Mouse (Mus musculus): ENCODE data around the gene Olfr1097. TPM values are rescaled to one million over a fixed set of nuclear protein-coding genes. Genes with fewer than 3 reads are reported as not detected.

The Olfr1097 gene
- polyA plus RNA-seq (2015; fragmentation: Nextera tagmentation; extraction: Ambion mirVana): not detected in 2 replicates

DNA sequence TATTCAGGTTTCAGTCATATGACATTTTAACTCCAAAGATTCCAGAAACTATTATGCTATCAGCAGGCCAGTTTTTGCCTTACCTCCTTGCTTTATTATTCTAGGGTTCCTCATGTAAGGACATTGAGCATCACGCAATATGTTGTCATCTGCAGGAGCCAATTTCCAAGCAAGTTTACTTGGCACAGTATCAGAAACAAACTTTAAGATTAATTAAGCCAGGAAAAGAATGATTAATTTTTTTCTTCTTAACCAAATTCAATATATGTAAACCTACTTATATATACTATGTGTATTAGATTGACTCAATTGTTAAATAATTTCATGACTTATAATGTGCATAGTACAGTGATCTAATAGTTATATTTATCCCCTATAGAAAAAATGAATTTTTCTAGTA is at the start of gene Olfr1097:
Gene Olfr1097, minus strand, starts transcription at position 101 of the 400 bp plus-strand sequence.
- 100% methylated on average over 1 of the region's 1 CpGs for WGBS
- no peaks in the 10 kb centered on the region for H3K4me1 ChIP-seq (replicated peaks)

DNA sequence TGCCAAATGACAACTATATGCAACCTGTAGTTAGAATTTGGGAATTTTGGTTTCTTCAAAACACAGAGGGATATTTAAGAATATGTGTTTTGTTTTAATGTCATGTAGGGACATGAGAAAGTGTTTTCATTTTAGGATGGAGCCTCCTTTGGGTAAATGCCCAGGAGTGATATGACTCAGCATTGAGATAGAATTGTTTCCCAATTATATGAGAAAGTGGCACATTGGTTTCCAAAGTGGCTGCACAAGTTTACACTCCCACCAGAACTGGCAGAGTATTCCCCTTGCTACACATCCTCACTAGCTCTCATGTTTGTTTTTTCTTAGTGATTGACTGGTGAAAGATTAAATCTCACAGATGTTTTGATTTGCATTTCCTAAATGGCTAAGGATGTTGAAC is 34.5 kb upstream of the Olfr1097 start:
- H3K4me2 ChIP-seq (replicated peaks): no peak overlapping the region
- no peaks in the 10 kb centered on the region for H3K27me3 ChIP-seq
- no peak for ATAC-seq
- no peaks in the 10 kb centered on the region for H3K36me3 ChIP-seq
- no peak overlapping the region for H3K9ac ChIP-seq (replicated peaks)
- H3K4me1 ChIP-seq (replicated peaks): no peaks in the 10 kb centered on the region
- H3K27ac ChIP-seq: no peak overlapping the region
- no peaks in the 10 kb centered on the region for H3K9me3 ChIP-seq
- no peak overlapping the region for H3K4me3 ChIP-seq (replicated peaks)

More for the DNA sequence above, at the start of gene Olfr1097:
- Histone ChIP-seq H3K4me3 (replicated peaks) (no peak within 1 kb of the TSS), H3K36me3 (no peaks in the 10 kb centered on the region), H3K27ac (no peak within 1 kb of the TSS), H3K4me2 (replicated peaks) (no peak within 1 kb of the TSS), H3K9me3 (no peaks in the 10 kb centered on the region), H3K9ac (replicated peaks) (no peak within 1 kb of the TSS), H3K27me3 (no peaks in the 10 kb centered on the region)
- no peak for ATAC-seq

DNA sequence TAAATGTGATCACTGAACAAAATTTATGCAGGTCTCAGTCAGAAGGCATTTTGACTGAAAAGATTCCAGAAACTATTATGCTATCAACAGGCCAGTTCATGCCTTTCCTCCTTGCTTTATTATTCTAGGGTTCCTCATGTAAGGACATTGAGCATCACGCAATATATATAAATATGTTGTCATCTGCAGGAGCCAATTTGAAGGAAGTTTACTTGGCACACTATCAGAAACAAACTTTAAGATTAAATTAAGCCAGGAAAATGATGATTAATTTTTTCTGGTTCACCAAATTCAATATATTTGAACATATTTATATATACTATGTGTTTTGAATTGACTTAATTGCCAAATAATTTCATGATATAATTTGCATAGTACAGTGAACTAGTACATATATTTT is 32.4 kb upstream of the Olfr1097 start, which contains the start of gene Olfr1098:
Gene Olfr1098, minus strand, starts transcription at position 101 of the 400 bp plus-strand sequence.
- WGBS: 88% methylated on average over 1 of the region's 1 CpGs
- H3K9ac ChIP-seq (replicated peaks): no peak within 1 kb of the TSS
- no peak within 1 kb of the TSS for H3K27ac ChIP-seq
- no peaks in the 10 kb centered on the region for H3K4me1 ChIP-seq (replicated peaks)
- H3K4me2 ChIP-seq (replicated peaks): no peak within 1 kb of the TSS
- no peak for ATAC-seq
- H3K9me3 ChIP-seq: no peaks in the 10 kb centered on the region
- H3K36me3 ChIP-seq: no peaks in the 10 kb centered on the region
- H3K27me3 ChIP-seq: no peaks in the 10 kb centered on the region
- no peak within 1 kb of the TSS for H3K4me3 ChIP-seq (replicated peaks)

DNA sequence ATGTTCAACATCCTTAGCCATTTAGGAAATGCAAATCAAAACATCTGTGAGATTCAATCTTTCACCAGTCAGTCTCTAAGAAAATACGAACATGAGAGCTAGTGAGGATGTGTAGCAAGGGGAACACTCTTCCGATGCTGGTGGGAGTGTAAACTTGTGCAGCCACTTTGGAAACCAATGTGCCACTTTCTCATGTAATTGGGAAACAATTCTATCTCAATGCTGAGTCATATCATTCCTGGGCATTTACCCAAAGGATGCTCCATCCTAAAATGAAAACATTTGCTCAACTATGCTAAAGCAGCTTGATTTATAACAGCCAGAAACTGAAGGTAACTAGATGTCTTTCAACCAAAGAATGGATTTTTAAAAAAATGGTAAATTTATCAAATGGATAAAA is 13.6 kb upstream of the Olfr1097 start:
- no peak for ATAC-seq

DNA sequence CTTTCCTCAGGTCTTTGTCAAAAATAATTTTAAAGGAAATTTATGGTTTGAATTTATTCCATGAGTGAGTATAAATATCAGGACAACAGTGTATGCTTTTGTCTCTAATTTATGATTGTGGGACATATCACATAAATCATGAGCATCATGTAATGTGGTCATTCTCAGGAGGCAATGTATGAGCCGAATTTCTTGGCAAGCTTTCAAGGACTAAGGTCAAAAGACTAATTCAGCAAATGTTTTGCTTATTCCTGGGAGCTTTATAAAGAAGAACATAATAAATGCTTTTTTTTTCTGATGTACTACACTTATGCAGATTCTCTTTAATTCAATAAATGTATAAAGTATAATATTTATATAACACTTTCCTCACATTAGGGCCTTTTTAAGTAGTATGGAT is 17.3 kb downstream of the Olfr1097 start, which contains the start of gene Gm13723:
Gene Gm13723, minus strand, starts transcription at position 101 of the 400 bp plus-strand sequence.
- ATAC-seq: no peak
- Histone ChIP-seq H3K4me3 (replicated peaks) (no peak within 1 kb of the TSS), H3K4me1 (replicated peaks) (no peaks in the 10 kb centered on the region), H3K4me2 (replicated peaks) (no peak within 1 kb of the TSS), H3K27me3 (no peaks in the 10 kb centered on the region), H3K27ac (no peak within 1 kb of the TSS), H3K9ac (replicated peaks) (no peak within 1 kb of the TSS), H3K36me3 (no peaks in the 10 kb centered on the region), H3K9me3 (no peaks in the 10 kb centered on the region)
- WGBS: 72% methylated on average over 1 of the region's 1 CpGs

More for the DNA sequence above, 13.6 kb upstream of the Olfr1097 start:
- no peak overlapping the region for H3K4me3 ChIP-seq (replicated peaks)
- no peak overlapping the region for H3K9ac ChIP-seq (replicated peaks)
- H3K4me2 ChIP-seq (replicated peaks): no peak overlapping the region
- no peak overlapping the region for H3K27ac ChIP-seq
- no peaks in the 10 kb centered on the region for H3K4me1 ChIP-seq (replicated peaks)
- WGBS: 89% methylated on average over 2 of the region's 2 CpGs
- no peaks in the 10 kb centered on the region for H3K36me3 ChIP-seq
- no peaks in the 10 kb centered on the region for H3K27me3 ChIP-seq
- no peaks in the 10 kb centered on the region for H3K9me3 ChIP-seq

DNA sequence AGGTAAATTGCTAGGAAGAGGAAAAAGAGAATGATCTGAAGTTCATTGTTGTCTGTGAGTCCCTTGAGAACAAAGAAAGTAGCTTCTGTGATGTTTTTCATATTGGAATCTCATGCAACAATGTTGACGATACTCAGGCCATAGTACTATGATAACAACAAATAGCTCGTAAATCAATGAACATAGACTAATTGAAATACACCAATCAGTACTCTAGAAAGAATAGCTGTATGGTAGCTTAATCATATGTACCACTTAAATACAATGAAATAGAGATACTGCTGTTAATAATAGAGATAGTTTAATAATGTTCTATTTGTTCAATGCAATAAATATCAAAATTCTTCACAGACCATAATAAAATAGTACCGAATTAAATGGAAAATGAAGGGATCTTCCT is 40.4 kb downstream of the Olfr1097 start, which contains the start of gene Olfr1095:
Gene Olfr1095, minus strand, starts transcription at position 101 of the 400 bp plus-strand sequence.
- no peaks in the 10 kb centered on the region for H3K9me3 ChIP-seq
- H3K4me2 ChIP-seq (replicated peaks): no peak within 1 kb of the TSS
- no peaks in the 10 kb centered on the region for H3K27me3 ChIP-seq
- H3K27ac ChIP-seq: no peak within 1 kb of the TSS
- no peaks in the 10 kb centered on the region for H3K36me3 ChIP-seq
- H3K4me1 ChIP-seq (replicated peaks): no peaks in the 10 kb centered on the region
- no peak within 1 kb of the TSS for H3K9ac ChIP-seq (replicated peaks)
- no peak within 1 kb of the TSS for H3K4me3 ChIP-seq (replicated peaks)
- no peak for ATAC-seq
- WGBS: 94% methylated on average over 3 of the region's 3 CpGs

Other genes starting within 250 kb of the Olfr1097 start
- not detected in 2 replicates for gene Olfr1085, start 230.2 kb downstream of the Olfr1097 start, polyA plus RNA-seq (2015; fragmentation: Nextera tagmentation; extraction: Ambion mirVana)
- gene Olfr1086, start 212.1 kb downstream of the Olfr1097 start, polyA plus RNA-seq (2015; fragmentation: Nextera tagmentation; extraction: Ambion mirVana): not detected in 2 replicates
- not detected in 2 replicates for gene Olfr1087, start 193.8 kb downstream of the Olfr1097 start, polyA plus RNA-seq (2015; fragmentation: Nextera tagmentation; extraction: Ambion mirVana)
- gene Olfr1089, start 158.5 kb downstream of the Olfr1097 start, polyA plus RNA-seq (2015; fragmentation: Nextera tagmentation; extraction: Ambion mirVana): not detected in 2 replicates
- not detected in 2 replicates for gene Olfr1090, start 133.2 kb downstream of the Olfr1097 start, polyA plus RNA-seq (2015; fragmentation: Nextera tagmentation; extraction: Ambion mirVana)
- gene Olfr1093, start 109.7 kb downstream of the Olfr1097 start, polyA plus RNA-seq (2015; fragmentation: Nextera tagmentation; extraction: Ambion mirVana): not detected in 2 replicates
- gene Olfr141, start 82.2 kb downstream of the Olfr1097 start, polyA plus RNA-seq (2015; fragmentation: Nextera tagmentation; extraction: Ambion mirVana): not detected in 2 replicates
- gene Olfr1094, start 67.6 kb downstream of the Olfr1097 start, polyA plus RNA-seq (2015; fragmentation: Nextera tagmentation; extraction: Ambion mirVana): not detected in 2 replicates
- gene Olfr1095, start 40.5 kb downstream of the Olfr1097 start, polyA plus RNA-seq (2015; fragmentation: Nextera tagmentation; extraction: Ambion mirVana): not detected in 2 replicates
- not detected in 2 replicates for gene Gm13723, start 17.4 kb downstream of the Olfr1097 start, polyA plus RNA-seq (2015; fragmentation: Nextera tagmentation; extraction: Ambion mirVana)
- not detected in 2 replicates for gene Olfr1098, start 32.3 kb upstream of the Olfr1097 start, polyA plus RNA-seq (2015; fragmentation: Nextera tagmentation; extraction: Ambion mirVana)
- gene Olfr1099, start 68.5 kb upstream of the Olfr1097 start, polyA plus RNA-seq (2015; fragmentation: Nextera tagmentation; extraction: Ambion mirVana): not detected in 2 replicates
- not detected in 2 replicates for gene Olfr1100, start 87.7 kb upstream of the Olfr1097 start, polyA plus RNA-seq (2015; fragmentation: Nextera tagmentation; extraction: Ambion mirVana)
- gene Olfr1101, start 99.0 kb upstream of the Olfr1097 start, polyA plus RNA-seq (2015; fragmentation: Nextera tagmentation; extraction: Ambion mirVana): not detected in 2 replicates
- not detected in 2 replicates for gene Olfr1102, start 106.2 kb upstream of the Olfr1097 start, polyA plus RNA-seq (2015; fragmentation: Nextera tagmentation; extraction: Ambion mirVana)
- gene Olfr1104, start 134.9 kb upstream of the Olfr1097 start, polyA plus RNA-seq (2015; fragmentation: Nextera tagmentation; extraction: Ambion mirVana): not detected in 2 replicates
- gene Olfr1105, start 144.3 kb upstream of the Olfr1097 start, polyA plus RNA-seq (2015; fragmentation: Nextera tagmentation; extraction: Ambion mirVana): not detected in 2 replicates
- not detected in 2 replicates for gene Olfr1106, start 160.1 kb upstream of the Olfr1097 start, polyA plus RNA-seq (2015; fragmentation: Nextera tagmentation; extraction: Ambion mirVana)
- not detected in 2 replicates for gene Olfr1107, start 183.6 kb upstream of the Olfr1097 start, polyA plus RNA-seq (2015; fragmentation: Nextera tagmentation; extraction: Ambion mirVana)
- not detected in 2 replicates for gene Olfr1109, start 203.8 kb upstream of the Olfr1097 start, polyA plus RNA-seq (2015; fragmentation: Nextera tagmentation; extraction: Ambion mirVana)
- not detected in 2 replicates for gene Olfr259, start 222.4 kb upstream of the Olfr1097 start, polyA plus RNA-seq (2015; fragmentation: Nextera tagmentation; extraction: Ambion mirVana)
- not detected in 2 replicates for gene Olfr1110, start 248.1 kb upstream of the Olfr1097 start, polyA plus RNA-seq (2015; fragmentation: Nextera tagmentation; extraction: Ambion mirVana)

Measured in midbrain, embryonic 13.5 days (tissue).